Mouse (Mus musculus) testis, adult 2 months (tissue): ENCODE data around the gene Rab11b. TPM values are rescaled to one million over a fixed set of nuclear protein-coding genes. Genes with fewer than 3 reads are reported as not detected.

Source experiments
- H3K27ac ChIP-seq: fragments of 200-500 bp; 2 replicates; pipeline ENCODE4 v1.5.1; 2012; ENCODE audit warnings: low read depth, low read length; ENCODE audit not compliant: control insufficient read depth, insufficient read depth
- H3K27me3 ChIP-seq: fragments of 200-500 bp; 2 replicates; pipeline ENCODE4 v1.6.1; 2012; ENCODE audit warnings: mild to moderate bottlenecking, low read length, moderate library complexity; ENCODE audit not compliant: control insufficient read depth, insufficient read depth
- H3K36me3 ChIP-seq: fragments of 200-500 bp; 2 replicates; pipeline ENCODE4 v1.6.1; 2012; ENCODE audit warnings: mild to moderate bottlenecking, low read length; ENCODE audit not compliant: control insufficient read depth, insufficient read depth
- H3K4me1 ChIP-seq: fragments of 200-500 bp; 2 replicates; pipeline ENCODE4 v1.6.1; 2012; ENCODE audit warnings: low read length; ENCODE audit not compliant: control insufficient read depth, insufficient read depth
- H3K4me3 ChIP-seq: fragments of 200-500 bp; 2 replicates; pipeline ENCODE4 v1.5.1; 2012; ENCODE audit warnings: low read depth, mild to moderate bottlenecking, low read length, moderate library complexity, mixed read lengths; ENCODE audit not compliant: control insufficient read depth
- CTCF ChIP-seq: fragments of 200-500 bp; IDR thresholded peaks from 2 replicates; pipeline ENCODE4 v1.5.1; 2012; ENCODE audit warnings: low read depth, mild to moderate bottlenecking, inconsistent platforms, low read length, moderate library complexity; ENCODE audit not compliant: control insufficient read depth, insufficient read depth, insufficient replicate concordance
- POLR2A ChIP-seq: fragments of 200-500 bp; IDR thresholded peaks from 2 replicates; pipeline ENCODE4 v1.6.1; 2012; ENCODE audit warnings: low read depth, mild to moderate bottlenecking, inconsistent platforms, low read length, moderate library complexity; ENCODE audit not compliant: control insufficient read depth
- polyA plus RNA-seq: library from polyadenylated mRNA; depleted of rRNA; stranded (reverse); fragments of >200 nt; gene quantifications from 2 replicates; pipeline ENCODE4 v1.2.3, GENCODE M21; 2012

Rab11b gene
- polyA plus RNA-seq, 1 experiment = 196 TPM

DNA sequence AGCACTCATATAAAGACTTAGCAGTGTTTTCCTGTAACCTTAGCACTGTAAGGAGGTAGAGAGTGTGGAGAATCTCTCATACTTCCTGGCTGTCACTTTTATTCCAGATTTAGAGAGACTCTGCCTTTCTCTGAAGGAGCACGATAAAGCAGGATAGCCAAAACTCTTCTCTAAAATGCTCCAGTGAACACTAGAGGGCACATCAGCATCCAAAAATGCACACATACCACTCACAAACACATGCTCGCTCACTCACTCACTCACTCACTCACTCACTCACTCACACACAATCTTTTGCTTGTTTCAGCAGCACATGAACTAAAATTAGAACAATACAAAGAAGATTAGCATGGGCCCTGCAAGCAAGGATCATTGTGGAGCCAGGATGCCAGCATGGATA lies 31.1 kb downstream of the Rab11b start:
- TF ChIP-seq CTCF = no peak
- no peak for TF ChIP-seq POLR2A
- H3K4me1 ChIP-seq = no peaks in the 10 kb centered on the region
- no peak overlapping the region for H3K4me3 ChIP-seq
- no peak overlapping the region for H3K27ac ChIP-seq
- H3K27me3 ChIP-seq = no peaks in the 10 kb centered on the region
- no peaks in the 10 kb centered on the region for H3K36me3 ChIP-seq

- Histone ChIP-seq H3K4me3 (no peak overlapping the region), H3K27me3 (no peaks in the 10 kb centered on the region), H3K36me3 (no peaks in the 10 kb centered on the region), H3K4me1 (no peaks in the 10 kb centered on the region), H3K27ac (no peak overlapping the region)
- no peak for TF ChIP-seq CTCF
- no peak for TF ChIP-seq POLR2A
Measured at GRCm38 (mm10) chr17:33728396-33728795, 31.9 kb downstream of the Rab11b start.

DNA sequence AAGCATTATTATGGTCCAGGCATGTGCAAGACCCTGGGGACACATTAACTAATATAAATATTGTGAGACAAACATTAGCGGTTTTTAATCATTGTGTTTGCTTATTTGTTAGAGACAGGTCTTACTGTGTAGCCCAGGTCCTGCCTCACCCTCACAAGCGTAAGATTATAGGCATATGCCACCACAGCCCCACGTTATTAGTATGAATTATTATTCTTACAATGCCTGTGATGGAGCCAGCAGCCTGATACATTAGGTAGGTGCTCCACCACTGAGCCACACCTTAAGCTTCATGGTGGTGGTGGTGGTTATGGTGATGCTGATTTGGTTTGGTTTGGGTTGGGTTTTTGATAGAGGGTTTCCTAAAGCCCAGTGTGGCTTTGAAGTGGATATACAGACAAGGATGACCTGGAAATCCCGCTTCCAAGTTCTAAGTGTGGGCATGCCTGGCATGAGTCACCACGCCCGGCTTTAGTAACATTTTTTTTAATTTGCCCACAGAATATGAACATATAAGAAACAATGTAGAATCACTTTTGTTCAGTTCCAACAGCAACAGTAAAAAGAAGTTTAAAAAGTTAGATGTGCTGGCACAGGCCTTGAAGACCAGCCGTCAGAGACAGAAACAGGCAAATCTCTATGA lies 40.5 kb downstream of the Rab11b start:
- no peak for TF ChIP-seq POLR2A
- no peak for TF ChIP-seq CTCF
- H3K27ac ChIP-seq = no peak overlapping the region
- no peaks in the 10 kb centered on the region for H3K27me3 ChIP-seq
- H3K4me1 ChIP-seq = no peaks in the 10 kb centered on the region; the same call in 1 of the 2 replicates
- H3K36me3 ChIP-seq = no peaks in the 10 kb centered on the region
- H3K4me3 ChIP-seq = no peak overlapping the region

DNA sequence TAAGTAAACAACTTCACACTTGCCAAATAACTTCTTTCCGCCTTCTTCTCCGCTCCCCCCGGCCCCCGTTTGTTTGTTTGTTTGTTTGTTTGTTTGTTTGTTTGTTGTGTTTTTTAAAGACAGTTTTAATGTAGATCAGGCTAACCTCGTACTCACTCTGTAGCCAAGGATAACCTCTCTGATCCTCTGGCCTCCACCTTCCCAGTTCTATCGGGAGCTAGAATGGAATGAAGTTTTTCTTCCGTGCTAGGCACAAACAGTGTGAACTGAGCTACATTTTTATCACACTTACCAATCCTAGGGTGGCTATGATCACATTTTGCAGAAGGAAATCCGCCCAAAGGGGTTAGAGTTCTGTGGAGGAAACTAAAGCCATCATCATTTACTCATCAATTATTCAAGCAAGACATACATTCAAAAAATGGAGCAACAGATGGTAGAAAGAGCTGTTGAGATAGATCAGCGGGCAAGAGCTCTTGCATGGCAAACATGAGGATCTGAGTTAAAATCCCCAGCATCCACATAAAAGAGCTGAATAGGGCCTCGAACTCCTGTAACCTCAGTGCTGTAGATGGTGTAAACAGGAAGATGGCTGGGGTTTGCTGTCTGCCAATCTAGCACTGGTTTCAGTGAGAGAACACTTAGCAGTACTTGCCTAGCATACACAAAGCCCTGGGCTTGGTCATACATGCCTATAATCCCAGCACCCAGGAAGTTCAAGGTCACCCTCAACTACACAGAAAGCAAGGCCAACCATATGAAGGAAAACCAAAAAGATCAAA lies 41.2 kb downstream of the Rab11b start:
- H3K36me3 ChIP-seq = no peaks in the 10 kb centered on the region
- no peaks in the 10 kb centered on the region; the same call in 1 of the 2 replicates for H3K4me1 ChIP-seq
- TF ChIP-seq POLR2A = no peak
- no peak for TF ChIP-seq CTCF
- H3K27me3 ChIP-seq = no peaks in the 10 kb centered on the region
- peak overlapping the region; percentile 57; the same call in 1 of the 2 replicates for H3K27ac ChIP-seq
- H3K4me3 ChIP-seq = peak overlapping the region; percentile 9

DNA sequence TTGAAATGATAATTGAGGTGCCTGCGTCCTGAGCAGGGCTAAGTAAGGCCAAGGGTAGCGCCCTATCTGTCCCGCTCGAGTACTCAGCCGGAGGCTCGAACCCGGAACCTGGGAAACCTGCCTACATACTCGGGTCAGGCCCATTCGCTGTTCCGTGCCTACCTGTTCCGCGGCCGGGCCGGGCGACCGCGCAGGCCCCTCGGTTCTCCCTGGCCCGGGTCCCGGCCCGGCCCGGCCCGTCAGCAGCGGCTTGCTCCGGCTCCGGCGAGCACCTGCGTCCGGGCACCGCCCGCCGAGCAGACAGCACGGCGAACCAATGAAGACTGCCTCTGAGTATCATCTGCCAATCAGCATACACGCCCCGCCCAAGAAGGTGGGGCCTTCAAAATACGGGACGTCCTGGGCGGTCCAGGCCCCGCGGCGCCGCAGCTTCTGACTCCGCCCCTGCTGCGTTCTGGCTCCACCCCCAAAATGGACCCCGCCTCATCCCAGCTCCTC lies 41.9 kb downstream of the Rab11b start, which contains the start of gene March2:
TSS of gene March2 (minus strand) at position 287 of the 498 bp plus-strand sequence.
- peak within 1 kb of the TSS; percentile 58 for H3K27ac ChIP-seq
- no peaks in the 10 kb centered on the region for H3K27me3 ChIP-seq
- H3K4me1 ChIP-seq = no peaks in the 10 kb centered on the region; the same call in 1 of the 2 replicates
- TF ChIP-seq CTCF (no peak), POLR2A (peak; percentile 69)
- H3K36me3 ChIP-seq = no peaks in the 10 kb centered on the region
- H3K4me3 ChIP-seq = peak within 1 kb of the TSS; percentile 88

- H3K4me1 ChIP-seq = no peaks in the 10 kb centered on the region; the same call in 1 of the 2 replicates
- H3K27ac ChIP-seq = peak overlapping the region; percentile 58
- TF ChIP-seq CTCF (no peak), POLR2A (no peak)
- no peaks in the 10 kb centered on the region for H3K36me3 ChIP-seq
- peak overlapping the region; percentile 88 for H3K4me3 ChIP-seq
- no peaks in the 10 kb centered on the region for H3K27me3 ChIP-seq
Measured at GRCm38 (mm10) chr17:33717982-33718381, 42.3 kb downstream of the Rab11b start.

- H3K27ac ChIP-seq = no peak overlapping the region
- H3K4me3 ChIP-seq = no peak overlapping the region
- H3K4me1 ChIP-seq = no peaks in the 10 kb centered on the region; the same call in 1 of the 2 replicates
- TF ChIP-seq POLR2A = no peak
- no peak for TF ChIP-seq CTCF
- no peaks in the 10 kb centered on the region for H3K27me3 ChIP-seq
- H3K36me3 ChIP-seq = no peaks in the 10 kb centered on the region
Measured at GRCm38 (mm10) chr17:33717246-33717645, 43.1 kb downstream of the Rab11b start.
